Mouse (Mus musculus): ENCODE results near the gene Qrfpr. TPM values are rescaled to one million over a fixed set of nuclear protein-coding genes. Genes with fewer than 3 reads are reported as not detected.

The Qrfpr gene
- polyA plus RNA-seq, 1 experiment: not detected

DNA sequence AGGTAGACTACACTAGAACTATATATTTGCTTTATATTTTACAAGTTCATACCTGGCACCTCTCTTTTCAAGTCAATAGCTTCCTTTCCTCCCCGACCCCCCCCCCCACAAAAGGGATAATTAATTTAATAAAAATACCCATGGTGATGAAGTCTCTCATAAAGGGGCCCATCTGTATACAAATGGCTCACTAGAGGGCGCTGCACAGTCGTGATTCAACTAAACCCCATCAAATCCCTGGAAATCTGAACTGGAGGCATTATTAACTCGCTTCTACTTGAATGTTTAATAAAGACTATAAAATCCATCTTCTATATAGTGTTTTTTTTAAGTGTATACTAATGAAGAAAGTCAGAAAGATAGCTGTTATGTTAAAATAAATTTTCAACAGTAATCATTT lies 40.6 kb downstream of the Qrfpr start:
- no peak for TF ChIP-seq CEBPB (IDR thresholded peaks at IDR 0.05; ENCODE audit: low read depth)
- no peak for TF ChIP-seq MYOG (IDR thresholded peaks at IDR 0.05; ENCODE audit: control insufficient read depth, extremely low read depth, insufficient read length)
- TF ChIP-seq CTCF (IDR thresholded peaks at IDR 0.05; ENCODE audit: control insufficient read depth, insufficient read depth, insufficient read length): no peak
- no peak for TF ChIP-seq MAX (IDR thresholded peaks at IDR 0.05)
- TF ChIP-seq USF1 (IDR thresholded peaks at IDR 0.05; ENCODE audit: low read depth): no peak
- TF ChIP-seq MYOD1 (IDR thresholded peaks at IDR 0.05; ENCODE audit: control insufficient read depth, insufficient read length, low read depth): no peak
- TF ChIP-seq FOSL1 (IDR thresholded peaks at IDR 0.05; ENCODE audit: insufficient read depth, low read length, poor library complexity, severe bottlenecking): no peak
- Histone ChIP-seq H3K4me3 (ENCODE audit: insufficient read depth, poor library complexity, severe bottlenecking) (no peak overlapping the region), H3K36me3 (ENCODE audit: control insufficient read depth, insufficient read depth) (no peaks in the 10 kb centered on the region), H3K79me3 (ENCODE audit: low read depth) (no peaks in the 10 kb centered on the region), H3K79me2 (ENCODE audit: control insufficient read depth, insufficient read depth) (no peaks in the 10 kb centered on the region), H3ac (ENCODE audit: control insufficient read depth, insufficient read length, low read depth) (no peak overlapping the region), H3K27me3 (ENCODE audit: control insufficient read depth, insufficient read depth, insufficient read length) (no peaks in the 10 kb centered on the region)

GRCm38 (mm10) chr3:36173761-36174160 lies 48.4 kb downstream of the Qrfpr start:
- H3K4me3 ChIP-seq (ENCODE audit: insufficient read depth, poor library complexity, severe bottlenecking): no peak overlapping the region
- no peaks in the 10 kb centered on the region for H3K36me3 ChIP-seq (ENCODE audit: control insufficient read depth, insufficient read depth)
- TF ChIP-seq USF1 (IDR thresholded peaks at IDR 0.05; ENCODE audit: low read depth) (no peak), CEBPB (IDR thresholded peaks at IDR 0.05; ENCODE audit: low read depth) (no peak), MAX (IDR thresholded peaks at IDR 0.05) (no peak), CTCF (IDR thresholded peaks at IDR 0.05; ENCODE audit: control insufficient read depth, insufficient read depth, insufficient read length) (no peak), FOSL1 (IDR thresholded peaks at IDR 0.05; ENCODE audit: insufficient read depth, low read length, poor library complexity, severe bottlenecking) (no peak), MYOD1 (IDR thresholded peaks at IDR 0.05; ENCODE audit: control insufficient read depth, insufficient read length, low read depth) (no peak), MYOG (IDR thresholded peaks at IDR 0.05; ENCODE audit: control insufficient read depth, extremely low read depth, insufficient read length) (no peak)
- H3K79me2 ChIP-seq (ENCODE audit: control insufficient read depth, insufficient read depth): no peaks in the 10 kb centered on the region
- no peaks in the 10 kb centered on the region for H3K27me3 ChIP-seq (ENCODE audit: control insufficient read depth, insufficient read depth, insufficient read length)
- H3ac ChIP-seq (ENCODE audit: control insufficient read depth, insufficient read length, low read depth): no peak overlapping the region
- no peaks in the 10 kb centered on the region for H3K79me3 ChIP-seq (ENCODE audit: low read depth)

DNA sequence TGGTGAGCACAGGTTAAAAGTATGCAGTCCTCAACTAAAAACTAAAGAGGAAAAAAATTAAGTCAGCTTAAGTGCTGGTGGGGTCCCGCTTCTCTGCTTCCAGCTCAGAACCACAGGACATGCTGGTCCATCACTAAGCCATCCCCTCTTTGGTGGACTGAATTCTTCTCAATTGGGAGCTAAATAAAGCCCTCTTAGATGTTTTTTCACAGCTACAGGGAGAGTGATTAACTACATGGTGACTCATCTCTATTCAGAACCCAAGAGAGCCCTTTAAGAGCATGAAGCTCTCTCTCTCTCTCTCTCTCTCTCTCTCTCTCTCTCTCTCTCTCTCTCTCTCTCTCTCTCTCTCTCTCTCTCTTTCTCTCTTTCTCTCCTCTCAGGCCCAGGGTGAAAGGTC lies 50.8 kb downstream of the Qrfpr start:
- Histone ChIP-seq H3K79me3 (ENCODE audit: low read depth) (no peaks in the 10 kb centered on the region), H3K4me3 (ENCODE audit: insufficient read depth, poor library complexity, severe bottlenecking) (no peak overlapping the region), H3K79me2 (ENCODE audit: control insufficient read depth, insufficient read depth) (no peaks in the 10 kb centered on the region), H3K27me3 (ENCODE audit: control insufficient read depth, insufficient read depth, insufficient read length) (no peaks in the 10 kb centered on the region), H3K36me3 (ENCODE audit: control insufficient read depth, insufficient read depth) (peaks cover 18% of the 10 kb centered on the region), H3ac (ENCODE audit: control insufficient read depth, insufficient read length, low read depth) (no peak overlapping the region)
- TF ChIP-seq USF1 (IDR thresholded peaks at IDR 0.05; ENCODE audit: low read depth) (no peak), CTCF (IDR thresholded peaks at IDR 0.05; ENCODE audit: control insufficient read depth, insufficient read depth, insufficient read length) (no peak), FOSL1 (IDR thresholded peaks at IDR 0.05; ENCODE audit: insufficient read depth, low read length, poor library complexity, severe bottlenecking) (no peak), MYOD1 (IDR thresholded peaks at IDR 0.05; ENCODE audit: control insufficient read depth, insufficient read length, low read depth) (no peak), MYOG (IDR thresholded peaks at IDR 0.05; ENCODE audit: control insufficient read depth, extremely low read depth, insufficient read length) (no peak), MAX (IDR thresholded peaks at IDR 0.05) (no peak), CEBPB (IDR thresholded peaks at IDR 0.05; ENCODE audit: low read depth) (no peak)

DNA sequence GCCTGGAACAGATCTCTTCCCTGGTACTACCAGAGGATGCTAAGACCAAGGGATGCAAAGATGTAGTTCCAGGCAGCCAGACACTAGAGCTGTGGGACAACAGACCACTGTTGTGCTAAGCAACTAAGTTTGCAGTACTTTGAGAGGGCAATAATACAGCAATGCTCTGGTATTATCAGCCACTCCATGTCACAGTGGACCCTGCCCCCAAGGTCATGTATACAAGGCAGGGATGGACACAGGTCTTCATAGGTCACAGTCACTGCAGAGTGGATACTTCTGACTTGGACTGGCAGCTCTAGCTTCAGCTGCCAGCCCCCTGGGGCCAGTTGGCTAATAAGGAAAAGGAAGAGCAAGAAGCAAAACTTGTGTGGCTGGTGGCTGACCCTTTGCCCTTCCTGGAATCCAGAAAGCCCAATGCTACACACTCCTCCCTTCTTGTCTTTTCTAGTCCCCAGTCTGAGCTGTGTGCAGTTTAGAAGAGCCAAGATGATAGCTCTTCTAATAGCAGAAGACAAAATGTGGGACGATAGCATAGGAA lies 51.4 kb downstream of the Qrfpr start:
- no peaks in the 10 kb centered on the region for H3K79me2 ChIP-seq (ENCODE audit: control insufficient read depth, insufficient read depth)
- H3ac ChIP-seq (ENCODE audit: control insufficient read depth, insufficient read length, low read depth): no peak overlapping the region
- peaks cover 24% of the 10 kb centered on the region for H3K36me3 ChIP-seq (ENCODE audit: control insufficient read depth, insufficient read depth)
- H3K4me3 ChIP-seq (ENCODE audit: insufficient read depth, poor library complexity, severe bottlenecking): no peak overlapping the region
- H3K27me3 ChIP-seq (ENCODE audit: control insufficient read depth, insufficient read depth, insufficient read length): no peaks in the 10 kb centered on the region
- no peak for TF ChIP-seq FOSL1 (IDR thresholded peaks at IDR 0.05; ENCODE audit: insufficient read depth, low read length, poor library complexity, severe bottlenecking)
- TF ChIP-seq CEBPB (IDR thresholded peaks at IDR 0.05; ENCODE audit: low read depth): no peak
- peaks cover 1% of the 10 kb centered on the region for H3K79me3 ChIP-seq (ENCODE audit: low read depth)

DNA sequence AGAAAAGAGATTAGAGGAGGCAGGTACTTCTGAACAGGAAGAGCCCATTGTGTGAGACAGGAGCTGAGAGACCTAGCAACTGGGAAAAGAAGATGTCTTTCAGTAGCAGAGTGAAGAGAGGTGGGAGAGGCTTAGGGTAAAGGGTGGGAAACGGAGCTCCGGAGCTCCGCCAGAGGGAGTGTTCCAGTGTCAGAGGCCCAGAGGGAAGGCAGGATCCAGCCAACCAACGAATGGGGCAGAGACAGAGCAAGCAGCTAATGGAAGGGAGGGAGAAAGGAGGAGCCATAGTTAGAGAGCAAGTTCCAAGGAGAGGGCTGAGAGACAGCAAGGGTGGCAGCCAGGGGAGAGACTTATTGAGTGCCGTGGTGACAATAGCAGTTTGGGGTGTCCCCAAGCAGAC lies 66.8 kb downstream of the Qrfpr start:
- Histone ChIP-seq H3ac (ENCODE audit: control insufficient read depth, insufficient read length, low read depth) (no peak overlapping the region), H3K4me3 (ENCODE audit: insufficient read depth, poor library complexity, severe bottlenecking) (no peak overlapping the region), H3K79me3 (ENCODE audit: low read depth) (peaks cover 60% of the 10 kb centered on the region), H3K36me3 (ENCODE audit: control insufficient read depth, insufficient read depth) (peaks cover 17% of the 10 kb centered on the region), H3K79me2 (ENCODE audit: control insufficient read depth, insufficient read depth) (peaks cover 91% of the 10 kb centered on the region), H3K27me3 (ENCODE audit: control insufficient read depth, insufficient read depth, insufficient read length) (no peaks in the 10 kb centered on the region)
- TF ChIP-seq FOSL1 (IDR thresholded peaks at IDR 0.05; ENCODE audit: insufficient read depth, low read length, poor library complexity, severe bottlenecking): no peak
- no peak for TF ChIP-seq MYOD1 (IDR thresholded peaks at IDR 0.05; ENCODE audit: control insufficient read depth, insufficient read length, low read depth)
- no peak for TF ChIP-seq MYOG (IDR thresholded peaks at IDR 0.05; ENCODE audit: control insufficient read depth, extremely low read depth, insufficient read length)
- TF ChIP-seq CEBPB (IDR thresholded peaks at IDR 0.05; ENCODE audit: low read depth): no peak
- TF ChIP-seq CTCF (IDR thresholded peaks at IDR 0.05; ENCODE audit: control insufficient read depth, insufficient read depth, insufficient read length): no peak
- no peak for TF ChIP-seq MAX (IDR thresholded peaks at IDR 0.05)
- TF ChIP-seq USF1 (IDR thresholded peaks at IDR 0.05; ENCODE audit: low read depth): no peak
